Mouse (Mus musculus) heart, adult 2 months (tissue): Measurements from ENCODE around the gene Acer2.

Experiments
- CTCF ChIP-seq: fragments of 200-600 bp; IDR thresholded peaks from 2 replicates; pipeline ENCODE4 v1.8.1; 2022; ENCODE audit warnings: antibody characterized with exemption, mild to moderate bottlenecking, moderate library complexity
- EP300 ChIP-seq: fragments of 200-500 bp; IDR thresholded peaks from 2 replicates; pipeline ENCODE4 v1.6.1; 2011; ENCODE audit warnings: low read depth, low read length, control low read depth; ENCODE audit not compliant: insufficient read depth
- POLR2A ChIP-seq: fragments of 200-500 bp; IDR thresholded peaks from 2 replicates; pipeline ENCODE4 v1.6.1; 2011; ENCODE audit warnings: mild to moderate bottlenecking, low read depth, low read length, control low read depth; ENCODE audit not compliant: insufficient read depth

- TF ChIP-seq POLR2A (no peak), CTCF (no peak), EP300 (no peak)
These were observed 26.9 kb upstream of the Acer2 start for GRCm38 (mm10) chr4:86847246-86847645.
